Mouse (Mus musculus): ENCODE data around the gene Rpl21. TPM values are rescaled to one million over a fixed set of nuclear protein-coding genes. Genes with fewer than 3 reads are reported as not detected.

Gene Rpl21
- polyA plus RNA-seq, 1 experiment from 2014 or later, result 279 TPM

- Histone ChIP-seq H3K27ac (ENCODE audit: low read length) (no peak overlapping the region), H3K27me3 (ENCODE audit: control insufficient read depth, insufficient read depth, low read length) (no peaks in the 10 kb centered on the region), H3K4me2 (ENCODE audit: low read depth, low read length) (no peak overlapping the region), H3K9me3 (replicated peaks; ENCODE audit: control insufficient read depth, low read length) (no peaks in the 10 kb centered on the region), H3K4me3 (ENCODE audit: low read length) (no peak overlapping the region), H3K36me3 (ENCODE audit: control insufficient read depth, insufficient read depth) (no peaks in the 10 kb centered on the region), H3K4me1 (ENCODE audit: control insufficient read depth, insufficient read depth, low read length) (no peaks in the 10 kb centered on the region), H3K9ac (ENCODE audit: low read length) (no peak overlapping the region)
- WGBS, result 78% methylated on average over 8 of the region's 8 CpGs
- no peak for ATAC-seq (replicated peaks; ENCODE audit: extremely low read depth, insufficient read depth, low FRiP score)
Measured at GRCm38 (mm10) chr5:146817583-146817982, 15.1 kb upstream of the Rpl21 start.

- H3K27me3 ChIP-seq (ENCODE audit: control insufficient read depth, insufficient read depth, low read length), result no peaks in the 10 kb centered on the region
- no peaks in the 10 kb centered on the region for H3K4me1 ChIP-seq (ENCODE audit: control insufficient read depth, insufficient read depth, low read length)
- H3K9me3 ChIP-seq (replicated peaks; ENCODE audit: control insufficient read depth, low read length), result no peaks in the 10 kb centered on the region
- 68% methylated on average over 8 of the region's 8 CpGs for WGBS
- no peak overlapping the region for H3K27ac ChIP-seq (ENCODE audit: low read length)
- H3K4me3 ChIP-seq (ENCODE audit: low read length), result no peak overlapping the region
- ATAC-seq (replicated peaks; ENCODE audit: extremely low read depth, insufficient read depth, low FRiP score), result no peak
- H3K9ac ChIP-seq (ENCODE audit: low read length), result no peak overlapping the region
- H3K36me3 ChIP-seq (ENCODE audit: control insufficient read depth, insufficient read depth), result no peaks in the 10 kb centered on the region
- H3K4me2 ChIP-seq (ENCODE audit: low read depth, low read length), result no peak overlapping the region
Measured at GRCm38 (mm10) chr5:146818906-146819623, 13.6 kb upstream of the Rpl21 start.

- Histone ChIP-seq H3K4me2 (ENCODE audit: low read depth, low read length) (no peak overlapping the region), H3K36me3 (ENCODE audit: control insufficient read depth, insufficient read depth) (no peaks in the 10 kb centered on the region), H3K27me3 (ENCODE audit: control insufficient read depth, insufficient read depth, low read length) (no peaks in the 10 kb centered on the region), H3K9ac (ENCODE audit: low read length) (no peak overlapping the region), H3K27ac (ENCODE audit: low read length) (no peak overlapping the region), H3K4me1 (ENCODE audit: control insufficient read depth, insufficient read depth, low read length) (peaks cover 4% of the 10 kb centered on the region), H3K9me3 (replicated peaks; ENCODE audit: control insufficient read depth, low read length) (no peaks in the 10 kb centered on the region), H3K4me3 (ENCODE audit: low read length) (no peak overlapping the region)
- no peak for ATAC-seq (replicated peaks; ENCODE audit: extremely low read depth, insufficient read depth, low FRiP score)
- WGBS, result 78% methylated on average over 5 of the region's 5 CpGs
Measured at GRCm38 (mm10) chr5:146823005-146823404, 9.7 kb upstream of the Rpl21 start.

GRCm38 (mm10) chr5:146829528-146829927 lies 3.2 kb upstream of the Rpl21 start:
- no peak overlapping the region for H3K27ac ChIP-seq (ENCODE audit: low read length)
- H3K4me3 ChIP-seq (ENCODE audit: low read length), result no peak overlapping the region; the same call in 1 of the 2 replicates
- H3K4me2 ChIP-seq (ENCODE audit: low read depth, low read length), result peak overlapping the region; percentile 15
- no peaks in the 10 kb centered on the region for H3K27me3 ChIP-seq (ENCODE audit: control insufficient read depth, insufficient read depth, low read length)
- no peaks in the 10 kb centered on the region for H3K9me3 ChIP-seq (replicated peaks; ENCODE audit: control insufficient read depth, low read length)
- ATAC-seq (replicated peaks; ENCODE audit: extremely low read depth, insufficient read depth, low FRiP score), result no peak
- peaks cover 13% of the 10 kb centered on the region for H3K4me1 ChIP-seq (ENCODE audit: control insufficient read depth, insufficient read depth, low read length)
- H3K9ac ChIP-seq (ENCODE audit: low read length), result no peak overlapping the region; the same call in 1 of the 2 replicates
- WGBS, result 38% methylated on average over 8 of the region's 8 CpGs
- peaks cover 3% of the 10 kb centered on the region for H3K36me3 ChIP-seq (ENCODE audit: control insufficient read depth, insufficient read depth)

- H3K4me1 ChIP-seq (ENCODE audit: control insufficient read depth, insufficient read depth, low read length), result peaks cover 15% of the 10 kb centered on the region
- peak overlapping the region; percentile 100 for H3K9ac ChIP-seq (ENCODE audit: low read length)
- WGBS, result 43% methylated on average over 7 of the region's 7 CpGs
- H3K27ac ChIP-seq (ENCODE audit: low read length), result peak overlapping the region; percentile 90
- peak overlapping the region; percentile 75 for H3K4me2 ChIP-seq (ENCODE audit: low read depth, low read length)
- H3K9me3 ChIP-seq (replicated peaks; ENCODE audit: control insufficient read depth, low read length), result no peaks in the 10 kb centered on the region
- H3K4me3 ChIP-seq (ENCODE audit: low read length), result peak overlapping the region; percentile 85
- peaks cover 31% of the 10 kb centered on the region for H3K36me3 ChIP-seq (ENCODE audit: control insufficient read depth, insufficient read depth)
- ATAC-seq (replicated peaks; ENCODE audit: extremely low read depth, insufficient read depth, low FRiP score), result peak; percentile 7; the same call in 1 of the 2 replicates
- H3K27me3 ChIP-seq (ENCODE audit: control insufficient read depth, insufficient read depth, low read length), result no peaks in the 10 kb centered on the region
Measured at GRCm38 (mm10) chr5:146832435-146832768, 288 bp upstream of the Rpl21 start.

- peak overlapping the region; percentile 75 for H3K4me2 ChIP-seq (ENCODE audit: low read depth, low read length)
- H3K4me3 ChIP-seq (ENCODE audit: low read length), result peak overlapping the region; percentile 85
Measured at GRCm38 (mm10) chr5:146833673-146834201, 1.0 kb downstream of the Rpl21 start.

GRCm38 (mm10) chr5:146834959-146835358 lies 2.3 kb downstream of the Rpl21 start:
- WGBS, result 77% methylated on average over 8 of the region's 8 CpGs
- H3K4me2 ChIP-seq (ENCODE audit: low read depth, low read length), result no peak overlapping the region
- no peak overlapping the region for H3K4me3 ChIP-seq (ENCODE audit: low read length)
- H3K27ac ChIP-seq (ENCODE audit: low read length), result peak overlapping the region; percentile 35; the same call in 1 of the 2 replicates
- ATAC-seq (replicated peaks; ENCODE audit: extremely low read depth, insufficient read depth, low FRiP score), result no peak
- H3K9me3 ChIP-seq (replicated peaks; ENCODE audit: control insufficient read depth, low read length), result no peaks in the 10 kb centered on the region
- peaks cover 15% of the 10 kb centered on the region for H3K4me1 ChIP-seq (ENCODE audit: control insufficient read depth, insufficient read depth, low read length)
- H3K9ac ChIP-seq (ENCODE audit: low read length), result no peak overlapping the region
- no peaks in the 10 kb centered on the region for H3K27me3 ChIP-seq (ENCODE audit: control insufficient read depth, insufficient read depth, low read length)
- peaks cover 41% of the 10 kb centered on the region for H3K36me3 ChIP-seq (ENCODE audit: control insufficient read depth, insufficient read depth)

More at GRCm38 (mm10) chr5:146833673-146834201, 1.0 kb downstream of the Rpl21 start:
- no peak for ATAC-seq (replicated peaks; ENCODE audit: extremely low read depth, insufficient read depth, low FRiP score)
- peaks cover 15% of the 10 kb centered on the region for H3K4me1 ChIP-seq (ENCODE audit: control insufficient read depth, insufficient read depth, low read length)
- H3K9ac ChIP-seq (ENCODE audit: low read length), result peak overlapping the region; percentile 100
- no peaks in the 10 kb centered on the region for H3K27me3 ChIP-seq (ENCODE audit: control insufficient read depth, insufficient read depth, low read length)
- no peaks in the 10 kb centered on the region for H3K9me3 ChIP-seq (replicated peaks; ENCODE audit: control insufficient read depth, low read length)
- 13% methylated on average over 8 of the region's 8 CpGs for WGBS
- peaks cover 41% of the 10 kb centered on the region for H3K36me3 ChIP-seq (ENCODE audit: control insufficient read depth, insufficient read depth)
- H3K27ac ChIP-seq (ENCODE audit: low read length), result peak overlapping the region; percentile 90

- H3K4me3 ChIP-seq (ENCODE audit: low read length), result no peak overlapping the region
- ATAC-seq (replicated peaks; ENCODE audit: extremely low read depth, insufficient read depth, low FRiP score), result no peak
- H3K36me3 ChIP-seq (ENCODE audit: control insufficient read depth, insufficient read depth), result peaks cover 41% of the 10 kb centered on the region
- H3K4me1 ChIP-seq (ENCODE audit: control insufficient read depth, insufficient read depth, low read length), result peaks cover 12% of the 10 kb centered on the region
- no peak overlapping the region for H3K9ac ChIP-seq (ENCODE audit: low read length)
- H3K9me3 ChIP-seq (replicated peaks; ENCODE audit: control insufficient read depth, low read length), result no peaks in the 10 kb centered on the region
- no peaks in the 10 kb centered on the region for H3K27me3 ChIP-seq (ENCODE audit: control insufficient read depth, insufficient read depth, low read length)
- 62% methylated on average over 7 of the region's 7 CpGs for WGBS
- no peak overlapping the region for H3K4me2 ChIP-seq (ENCODE audit: low read depth, low read length)
- H3K27ac ChIP-seq (ENCODE audit: low read length), result no peak overlapping the region
Measured at GRCm38 (mm10) chr5:146837967-146838720, 5.5 kb downstream of the Rpl21 start.

All from heart, embryonic 16.5 days (tissue).